Mouse (Mus musculus) layer of hippocampus, adult 2 months (tissue): ENCODE measurements around the gene Rhcg. TPM values are rescaled to one million over a fixed set of nuclear protein-coding genes. Genes with fewer than 3 reads are reported as not detected.

Experiments
- DNase-seq, 2 experiments: peaks; one replicate each; pipeline ENCODE4 v3.0.0; 2022; ENCODE audit warnings: low spot score in 2 of 2
- H3K27ac ChIP-seq: fragments of 200-600 bp; 2 replicates; pipeline ENCODE4 v1.8.1; 2022
- H3K4me3 ChIP-seq: fragments of 200-600 bp; 2 replicates; pipeline ENCODE4 v1.8.1; 2022; ENCODE audit warnings: mild to moderate bottlenecking
- CTCF ChIP-seq: fragments of 200-600 bp; conservative IDR thresholded peaks from 2 replicates; pipeline ENCODE4 v1.8.1; 2022; ENCODE audit warnings: antibody characterized with exemption, mild to moderate bottlenecking, moderate library complexity
- total RNA-seq, 2 experiments: library from RNA; stranded (reverse); gene quantifications; 2 replicates each; pipeline ENCODE4 v1.2.3; 2021

Rhcg gene
- total RNA-seq, 2 experiments from 2014 or later, result 1.1 to 1.2 TPM

DNA sequence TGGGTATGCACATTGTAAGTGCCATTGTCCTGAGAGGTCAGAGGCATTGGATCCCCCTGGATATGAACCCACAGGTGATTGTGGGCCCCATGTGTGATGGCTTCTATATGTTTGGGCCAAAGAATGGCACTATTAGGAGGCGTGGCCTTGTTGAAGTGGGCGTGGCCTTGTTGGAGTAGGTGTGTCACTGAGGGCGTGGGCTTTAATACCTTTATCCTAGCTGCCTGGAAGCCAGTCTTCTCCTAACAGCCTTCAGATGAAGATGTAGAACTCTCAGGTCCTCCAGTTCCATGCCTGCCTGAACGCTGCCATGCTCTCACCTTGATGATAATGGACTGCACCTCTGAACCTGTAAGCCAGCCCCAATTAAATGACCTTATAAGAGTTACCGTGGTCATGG lies 55.1 kb downstream of the Rhcg start:
- no peak overlapping the region for H3K4me3 ChIP-seq
- DNase-seq, result no peak
- TF ChIP-seq CTCF, result no peak
- H3K27ac ChIP-seq, result no peak overlapping the region

- Histone ChIP-seq H3K4me3 (no peak overlapping the region), H3K27ac (no peak overlapping the region)
- TF ChIP-seq CTCF, result peak; percentile 72
- DNase-seq, result no peak
Observed at GRCm38 (mm10) chr7:79558698-79559097, 58.8 kb downstream of the Rhcg start.

- no peak for DNase-seq
- peak overlapping the region; percentile 43; the same call in 1 of the 2 replicates for H3K27ac ChIP-seq
Observed at GRCm38 (mm10) chr7:79557728-79558221, 59.7 kb downstream of the Rhcg start.

DNA sequence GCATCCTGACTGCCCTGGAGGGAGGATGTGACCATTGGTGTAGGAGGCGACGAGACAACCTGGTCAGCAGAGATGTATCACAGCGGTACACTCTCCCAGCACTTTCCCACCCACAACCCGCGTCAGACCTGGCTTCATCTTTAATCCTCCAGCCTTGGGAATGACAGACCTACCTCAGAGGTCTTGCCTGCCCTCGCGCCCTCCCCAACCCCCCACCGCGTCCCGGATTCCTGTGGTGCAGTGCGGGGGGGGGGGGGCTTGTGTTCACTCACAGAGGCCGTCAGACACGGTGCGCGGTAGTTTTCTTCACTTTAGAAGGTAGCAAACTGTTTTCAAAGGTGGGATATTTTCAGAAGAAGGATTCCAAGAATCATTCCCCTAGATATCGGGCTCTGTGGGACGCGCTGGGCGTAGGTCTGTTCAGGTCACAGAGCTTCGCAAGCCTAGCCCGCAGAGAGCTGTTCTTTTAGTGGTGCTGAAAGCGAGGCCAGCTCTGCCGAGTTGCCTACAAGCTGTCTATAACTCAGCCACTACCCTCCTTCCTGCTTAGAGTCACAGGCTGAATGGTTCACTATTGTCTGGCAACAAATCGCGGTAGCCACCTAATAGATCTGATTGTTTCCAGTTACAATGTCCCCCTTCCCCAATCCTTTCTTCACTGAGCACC lies 62.0 kb downstream of the Rhcg start:
- no peak for DNase-seq
- H3K4me3 ChIP-seq, result no peak overlapping the region
- H3K27ac ChIP-seq, result no peak overlapping the region
- TF ChIP-seq CTCF, result no peak

More at GRCm38 (mm10) chr7:79557728-79558221, 59.7 kb downstream of the Rhcg start:
- H3K4me3 ChIP-seq, result no peak overlapping the region
- TF ChIP-seq CTCF, result peak; percentile 48

DNA sequence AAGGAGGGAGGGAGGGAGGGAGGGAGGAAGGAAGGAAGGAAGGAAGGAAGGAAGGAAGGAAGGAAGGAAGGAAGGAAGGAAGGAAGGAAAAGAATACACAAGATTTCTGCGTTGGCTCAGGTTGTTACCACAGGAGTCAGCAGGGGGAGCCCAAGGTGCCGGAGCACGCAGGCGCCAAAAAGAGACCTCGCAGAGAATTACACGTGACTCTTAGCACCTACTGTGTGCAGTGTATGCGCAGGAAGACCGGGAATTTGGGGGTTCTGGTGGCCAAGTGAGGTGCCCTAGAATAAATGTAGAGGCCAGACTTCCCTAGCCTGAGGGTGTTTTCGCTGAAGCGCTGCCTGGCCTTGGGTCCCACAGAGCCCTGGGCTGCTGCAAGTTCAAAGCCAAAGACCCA lies 64.8 kb downstream of the Rhcg start:
- DNase-seq, result no peak
- peak; percentile 75 for TF ChIP-seq CTCF
- no peak overlapping the region for H3K27ac ChIP-seq
- H3K4me3 ChIP-seq, result no peak overlapping the region

DNA sequence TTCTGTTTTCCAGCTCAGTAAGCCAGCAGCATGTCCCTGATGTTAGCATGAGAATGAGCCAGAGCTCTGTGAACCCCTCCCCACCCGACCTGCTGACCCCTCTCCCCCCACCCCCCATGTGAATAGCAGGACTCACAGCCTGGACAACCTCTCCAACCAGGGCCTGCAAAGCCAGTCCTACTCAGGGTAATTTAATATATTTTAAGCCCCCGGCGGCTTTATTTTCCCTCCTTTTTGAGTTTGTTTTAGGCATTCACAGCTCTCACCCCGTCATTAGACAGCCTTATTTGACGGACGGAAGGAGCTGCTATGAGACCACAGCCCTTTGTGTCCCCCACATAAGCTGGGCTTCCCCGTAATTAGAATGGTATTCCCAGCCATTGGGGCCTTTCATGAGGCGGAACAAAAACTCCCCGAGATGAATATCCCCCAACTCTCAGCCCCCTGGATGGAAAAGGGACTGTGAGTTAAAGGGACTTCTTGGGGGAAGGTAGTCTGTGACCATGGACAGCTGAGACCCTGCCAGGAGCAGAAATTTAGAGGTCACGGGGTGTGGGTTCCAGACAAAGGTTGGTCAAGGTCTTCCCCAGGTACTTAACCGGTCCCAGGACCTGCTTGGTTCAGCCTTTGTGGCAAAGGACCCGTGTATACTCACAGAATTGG lies 68.4 kb downstream of the Rhcg start:
- Histone ChIP-seq H3K4me3 (no peak overlapping the region), H3K27ac (no peak overlapping the region)
- DNase-seq, result no peak
- TF ChIP-seq CTCF, result no peak

GRCm38 (mm10) chr7:79547092-79547491 lies 70.4 kb downstream of the Rhcg start:
- H3K4me3 ChIP-seq, result no peak overlapping the region
- DNase-seq, result peak; percentile 94 to 98
- peak overlapping the region; percentile 64 for H3K27ac ChIP-seq
- peak; percentile 96 for TF ChIP-seq CTCF

- H3K4me3 ChIP-seq, result peak overlapping the region; percentile 31
- peak overlapping the region; percentile 73 for H3K27ac ChIP-seq
- DNase-seq, result no peak
- TF ChIP-seq CTCF, result no peak
Observed at GRCm38 (mm10) chr7:79545066-79545400, 72.4 kb downstream of the Rhcg start.

- DNase-seq, result no peak
- no peak for TF ChIP-seq CTCF
- Histone ChIP-seq H3K4me3 (peak overlapping the region; percentile 31), H3K27ac (peak overlapping the region; percentile 73)
Observed at GRCm38 (mm10) chr7:79544281-79545065, 73.0 kb downstream of the Rhcg start.

Other genes with a start within 250 kb of the Rhcg start
- gene Rlbp1, start 230.6 kb downstream of the Rhcg start, total RNA-seq, result 10 to 100 TPM; 18.6 to 26.3 TPM
- gene Fanci, start 225.7 kb downstream of the Rhcg start, total RNA-seq, result under 1 TPM; 0.22 to 0.79 TPM
- gene Polg, start 151.3 kb downstream of the Rhcg start, total RNA-seq, result 100 to 1,000 TPM in 1 of 2 experiments, 10 to 100 TPM in 1; 76.5 to 101 TPM
- under 1 TPM; 0.12 to 0.23 TPM for gene Ticrr, start 42.5 kb upstream of the Rhcg start, total RNA-seq
- gene Kif7, start 98.1 kb upstream of the Rhcg start, total RNA-seq, result 1 to 10 TPM; 2.0 to 2.4 TPM
- gene Plin1, start 115.2 kb upstream of the Rhcg start, total RNA-seq, result under 1 TPM; 0.26 to 0.27 TPM
- gene Pex11a, start 125.5 kb upstream of the Rhcg start, total RNA-seq, result 10 to 100 TPM; 12.1 to 13.2 TPM
- under 1 TPM in 1 of 2 experiments, not detected in 1; 0.36 TPM for gene Wdr93, start 125.5 kb upstream of the Rhcg start, total RNA-seq
- under 1 TPM in 1 of 2 experiments, not detected in 1; 0.64 TPM for gene Mesp1, start 176.1 kb upstream of the Rhcg start, total RNA-seq
- gene Mesp2, start 193.1 kb upstream of the Rhcg start, total RNA-seq, result 1 to 10 TPM; 1.4 to 2.1 TPM
- 1 to 10 TPM; 3.3 to 4.7 TPM for gene Anpep, start 243.4 kb upstream of the Rhcg start, total RNA-seq